Mouse (Mus musculus) E14TG2a.4 (cell line): Measurements from ENCODE around the gene Egln3.

Source experiments
- H3K27me3 ChIP-seq: 2 replicates; pipeline ENCODE4 v1.6.1; 2014; ENCODE audit warnings: low read length, control low read depth; ENCODE audit not compliant: insufficient read depth
- H3K36me3 ChIP-seq: 2 replicates; pipeline ENCODE4 v1.6.1; 2014; ENCODE audit warnings: low read length, control low read depth; ENCODE audit not compliant: insufficient read depth
- H3K4me1 ChIP-seq: replicated peaks from 2 replicates; pipeline ENCODE4 v1.6.1; 2014; ENCODE audit warnings: low read depth, low read length, control low read depth
- H3K4me3 ChIP-seq: replicated peaks from 2 replicates; pipeline ENCODE4 v1.5.1; 2014; ENCODE audit warnings: mild to moderate bottlenecking, low read length
- H3K9me3 ChIP-seq: 2 replicates; pipeline ENCODE4 v1.6.1; 2014; ENCODE audit warnings: low read length, control low read depth
- CTCF ChIP-seq: conservative IDR thresholded peaks from 2 replicates; pipeline ENCODE4 v1.5.1; 2014; ENCODE audit warnings: low read length
- NANOG ChIP-seq: IDR thresholded peaks from 2 replicates; pipeline ENCODE4 v1.6.1; 2014; ENCODE audit warnings: borderline replicate concordance, low read length, mixed read lengths
- POU5F1 ChIP-seq: IDR thresholded peaks from 2 replicates; pipeline ENCODE4 v1.6.1; 2014; ENCODE audit warnings: low read length, borderline replicate concordance

Gene Egln3

GRCm38 (mm10) chr12:54187812-54188600, 15.7 kb downstream of the Egln3 start:
- Histone ChIP-seq H3K4me1 (peaks cover 70% of the 10 kb centered on the region), H3K4me3 (peak overlapping the region; percentile 11; the same call in 1 of the 2 replicates), H3K27me3 (no peaks in the 10 kb centered on the region), H3K36me3 (peaks cover 51% of the 10 kb centered on the region), H3K9me3 (no peaks in the 10 kb centered on the region)
- TF ChIP-seq NANOG (no peak), POU5F1 (no peak), CTCF (no peak)

- Histone ChIP-seq H3K27me3 (no peaks in the 10 kb centered on the region), H3K36me3 (peaks cover 54% of the 10 kb centered on the region), H3K4me1 (peaks cover 66% of the 10 kb centered on the region), H3K4me3 (peak overlapping the region; percentile 11; the same call in 1 of the 2 replicates), H3K9me3 (no peaks in the 10 kb centered on the region)
- TF ChIP-seq CTCF (no peak), NANOG (no peak), POU5F1 (no peak)
These were observed 16.6 kb downstream of the Egln3 start for GRCm38 (mm10) chr12:54186926-54187623.

GRCm38 (mm10) chr12:54184264-54184663, 19.4 kb downstream of the Egln3 start:
- TF ChIP-seq CTCF (no peak), POU5F1 (no peak), NANOG (no peak)
- H3K4me3 ChIP-seq: no peak overlapping the region
- H3K27me3 ChIP-seq: no peaks in the 10 kb centered on the region
- H3K4me1 ChIP-seq: peaks cover 69% of the 10 kb centered on the region
- H3K36me3 ChIP-seq: peaks cover 76% of the 10 kb centered on the region
- H3K9me3 ChIP-seq: no peaks in the 10 kb centered on the region

GRCm38 (mm10) chr12:54178323-54178722, 25.3 kb downstream of the Egln3 start:
- no peaks in the 10 kb centered on the region for H3K9me3 ChIP-seq
- H3K4me1 ChIP-seq: peaks cover 92% of the 10 kb centered on the region
- H3K4me3 ChIP-seq: no peak overlapping the region
- H3K27me3 ChIP-seq: no peaks in the 10 kb centered on the region
- TF ChIP-seq NANOG (peak; percentile 72; the same call in 1 of the 2 replicates), CTCF (no peak)
- peaks cover 51% of the 10 kb centered on the region for H3K36me3 ChIP-seq

DNA sequence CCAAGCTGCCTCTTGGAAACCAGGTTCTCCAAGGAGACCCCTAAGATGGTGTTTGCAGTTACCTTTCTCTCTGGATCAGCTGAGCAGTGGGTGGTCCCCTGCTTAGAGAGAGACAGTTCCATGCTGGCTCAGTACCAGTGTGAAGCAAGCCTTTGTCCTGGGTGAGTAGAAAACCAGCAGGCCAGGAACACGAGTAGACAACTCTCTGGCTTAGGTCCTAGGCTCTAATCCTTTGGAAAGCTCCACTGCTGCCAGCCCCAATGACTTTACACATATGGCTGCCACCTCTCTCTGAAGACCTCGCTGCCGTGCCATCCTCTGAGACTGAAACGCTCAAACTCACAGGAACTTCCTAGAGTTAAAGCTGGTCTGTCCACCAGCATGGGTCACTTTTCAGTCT, 34.9 kb downstream of the Egln3 start:
- Histone ChIP-seq H3K4me3 (no peak overlapping the region), H3K4me1 (peaks cover 74% of the 10 kb centered on the region), H3K9me3 (peaks cover 23% of the 10 kb centered on the region), H3K27me3 (no peaks in the 10 kb centered on the region), H3K36me3 (peaks cover 37% of the 10 kb centered on the region)
- TF ChIP-seq NANOG (no peak), CTCF (no peak), POU5F1 (no peak)

GRCm38 (mm10) chr12:54167737-54168136, 35.9 kb downstream of the Egln3 start:
- no peak for TF ChIP-seq NANOG
- TF ChIP-seq POU5F1: no peak
- TF ChIP-seq CTCF: peak; percentile 40
- no peak overlapping the region for H3K4me3 ChIP-seq
- peaks cover 32% of the 10 kb centered on the region for H3K36me3 ChIP-seq
- peaks cover 73% of the 10 kb centered on the region for H3K4me1 ChIP-seq
- H3K9me3 ChIP-seq: peaks cover 23% of the 10 kb centered on the region
- H3K27me3 ChIP-seq: no peaks in the 10 kb centered on the region

DNA sequence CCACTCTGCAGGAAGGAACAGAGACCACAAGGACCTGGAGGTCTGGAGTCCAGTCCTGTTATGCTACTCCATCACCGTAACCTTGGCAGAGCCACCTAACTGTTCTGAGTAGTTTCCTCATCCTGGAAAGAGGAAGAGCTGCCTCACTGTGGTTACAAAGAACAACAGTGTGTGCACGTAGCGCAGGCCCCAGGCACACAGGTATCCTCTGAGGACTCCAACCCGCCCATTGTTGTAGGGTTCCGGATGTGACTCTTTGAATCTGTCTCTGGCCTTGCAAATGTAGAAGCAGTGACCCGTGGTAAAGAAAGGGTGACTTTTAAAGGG, 39.0 kb downstream of the Egln3 start:
- H3K4me3 ChIP-seq: peak overlapping the region; percentile 40
- TF ChIP-seq NANOG (no peak), CTCF (no peak)

DNA sequence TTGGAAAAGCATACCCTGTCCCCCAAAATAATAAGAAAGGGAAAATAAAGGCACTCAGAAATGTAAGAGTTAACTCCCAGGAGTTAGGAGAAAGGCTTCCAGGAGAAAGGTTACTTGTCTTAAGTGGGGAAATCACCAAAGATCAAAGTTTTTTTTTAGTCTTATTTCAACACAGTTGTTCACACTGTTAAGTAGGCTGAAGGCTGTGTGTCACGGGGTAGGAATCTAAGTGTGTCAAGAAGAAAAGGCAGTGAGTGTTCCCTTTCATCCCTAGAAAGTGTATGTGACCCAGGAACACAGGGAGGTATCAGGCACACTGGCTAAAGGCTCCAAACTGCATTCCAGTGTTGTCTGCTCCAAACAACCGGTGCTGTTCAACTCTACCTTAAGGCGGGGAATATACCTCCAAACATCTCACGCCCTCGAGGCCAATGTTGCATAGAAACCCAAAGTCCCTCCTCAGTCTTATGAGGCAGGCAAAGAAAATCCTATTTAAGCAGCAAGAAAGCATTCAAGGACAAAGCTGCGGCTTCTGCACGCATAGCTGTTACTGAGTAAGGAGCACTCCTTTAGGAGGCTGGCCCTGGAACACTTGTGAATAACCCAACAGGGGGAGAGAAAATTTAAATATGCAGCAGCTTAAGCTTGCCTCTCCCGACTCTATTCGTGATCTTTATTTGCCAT, 39.5 kb downstream of the Egln3 start:
- Histone ChIP-seq H3K36me3 (peaks cover 25% of the 10 kb centered on the region), H3K27me3 (no peaks in the 10 kb centered on the region), H3K4me1 (peaks cover 69% of the 10 kb centered on the region), H3K4me3 (peak overlapping the region; percentile 40), H3K9me3 (peaks cover 23% of the 10 kb centered on the region)
- no peak for TF ChIP-seq POU5F1
- TF ChIP-seq NANOG: no peak
- TF ChIP-seq CTCF: no peak

More for the DNA sequence above, 39.0 kb downstream of the Egln3 start:
- Histone ChIP-seq H3K9me3 (peaks cover 23% of the 10 kb centered on the region), H3K27me3 (no peaks in the 10 kb centered on the region), H3K36me3 (peaks cover 25% of the 10 kb centered on the region), H3K4me1 (peaks cover 70% of the 10 kb centered on the region)
